Mouse (Mus musculus) 3T3-L1 (cell line): Measurements from ENCODE around the gene Ebp.

ENCODE experiments used
- DNase-seq: peaks from one replicate; pipeline ENCODE4 v3.0.0-alpha.2; 2015; ENCODE audit warnings: low read depth, low spot score

Gene Ebp

GRCm38 (mm10) chrX:8193419-8193723 is at the start of gene Ebp:
Ebp (minus strand) TSS chrX:8193512.
- DNase-seq: no peak

DNA sequence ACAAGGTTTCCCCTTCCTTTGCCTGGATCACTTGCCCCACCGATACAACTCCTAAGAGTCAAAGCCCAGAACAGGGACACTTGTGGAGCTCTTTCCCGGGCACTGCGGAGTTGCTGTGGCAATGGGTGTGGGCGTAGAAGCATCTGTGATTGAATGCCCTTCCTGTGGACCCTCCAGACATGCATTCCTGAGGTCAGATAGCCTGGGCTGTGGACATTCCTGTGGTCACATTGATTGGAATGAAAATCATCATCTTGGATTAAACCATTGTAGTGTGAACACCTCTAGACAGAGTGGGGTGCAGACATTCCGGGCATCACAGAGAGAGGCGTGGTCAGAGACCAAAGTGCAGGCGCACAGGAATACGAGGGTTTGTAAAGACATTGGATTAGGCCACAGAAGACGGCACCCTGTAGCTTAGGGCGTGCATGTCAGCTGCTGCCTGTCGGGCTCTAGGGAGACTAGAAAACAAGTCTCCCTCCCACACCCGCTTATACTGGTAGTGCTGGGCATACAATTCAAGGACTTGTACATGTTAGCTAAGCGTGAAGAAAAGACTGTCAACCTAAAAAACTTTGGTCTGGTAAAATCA is 45.6 kb upstream of the Ebp start:
- DNase-seq: peak; percentile 95

DNA sequence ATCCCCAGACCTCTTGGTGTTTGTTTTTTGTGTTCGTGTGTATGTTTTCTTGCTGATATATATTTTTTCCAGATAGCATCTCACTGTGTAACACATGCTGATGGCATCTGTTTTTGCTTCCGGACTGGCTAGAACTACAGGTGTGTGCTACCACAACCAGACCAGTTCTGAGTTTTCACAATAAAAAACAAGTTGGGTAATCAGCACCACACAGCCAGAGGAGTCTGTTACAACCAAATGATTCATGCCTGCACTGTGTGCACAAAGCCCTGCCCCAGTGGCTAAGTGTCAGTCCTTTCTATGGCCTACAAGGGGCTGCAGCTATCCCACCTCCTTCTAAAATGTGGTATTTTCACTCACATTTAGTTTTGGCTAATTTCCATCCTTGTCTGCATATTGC is 43.4 kb upstream of the Ebp start:
- peak; percentile 56 for DNase-seq

GRCm38 (mm10) chrX:8233602-8234001 is 40.3 kb upstream of the Ebp start:
- DNase-seq: no peak

- DNase-seq: peak; percentile 27
These were observed 37.0 kb upstream of the Ebp start for GRCm38 (mm10) chrX:8230272-8230671.

DNA sequence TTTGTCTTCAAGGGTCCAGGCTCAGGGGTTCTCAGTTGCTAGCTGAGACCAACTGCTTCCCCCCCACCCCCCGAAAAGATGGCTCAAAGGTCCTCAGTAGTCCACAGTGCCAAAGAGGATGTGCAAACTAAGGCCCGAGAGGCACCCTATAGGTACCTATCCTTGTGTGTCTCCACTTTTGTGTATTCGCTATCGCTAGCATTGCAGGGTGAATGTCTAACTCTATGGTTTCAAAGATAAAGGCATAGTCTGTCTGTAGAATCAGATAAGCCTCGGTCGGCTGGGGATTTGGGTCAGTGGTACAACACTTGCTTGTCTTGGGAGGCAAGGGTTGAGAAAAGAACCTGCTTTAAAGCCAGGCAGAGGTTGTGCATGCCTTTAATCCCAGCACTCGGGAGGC is 30.2 kb upstream of the Ebp start:
- DNase-seq: no peak

GRCm38 (mm10) chrX:8222678-8223421 is 29.5 kb upstream of the Ebp start:
- peak; percentile 82 for DNase-seq

- no peak for DNase-seq
These were observed 29.0 kb upstream of the Ebp start for GRCm38 (mm10) chrX:8222296-8222677.

DNA sequence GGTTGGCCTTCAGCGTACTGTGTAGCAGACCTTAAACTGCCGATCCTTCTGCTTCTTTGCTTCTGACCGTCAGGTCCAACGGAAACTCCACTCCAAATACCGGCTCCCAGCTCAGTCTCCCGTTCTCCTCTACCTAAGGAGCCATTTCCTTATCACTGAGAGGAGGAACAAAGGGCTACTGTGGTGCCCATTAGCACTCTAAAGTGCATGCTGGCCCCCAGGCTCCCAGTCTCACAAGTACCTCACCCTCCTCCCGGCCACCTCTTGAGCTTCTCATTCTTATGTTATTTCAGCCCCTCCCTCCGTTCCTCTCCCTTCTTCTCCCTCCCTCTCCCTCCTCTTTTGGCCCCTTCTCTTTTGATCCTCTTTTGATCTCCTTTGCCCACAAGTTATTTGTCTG is 26.3 kb upstream of the Ebp start:
- DNase-seq: no peak

DNA sequence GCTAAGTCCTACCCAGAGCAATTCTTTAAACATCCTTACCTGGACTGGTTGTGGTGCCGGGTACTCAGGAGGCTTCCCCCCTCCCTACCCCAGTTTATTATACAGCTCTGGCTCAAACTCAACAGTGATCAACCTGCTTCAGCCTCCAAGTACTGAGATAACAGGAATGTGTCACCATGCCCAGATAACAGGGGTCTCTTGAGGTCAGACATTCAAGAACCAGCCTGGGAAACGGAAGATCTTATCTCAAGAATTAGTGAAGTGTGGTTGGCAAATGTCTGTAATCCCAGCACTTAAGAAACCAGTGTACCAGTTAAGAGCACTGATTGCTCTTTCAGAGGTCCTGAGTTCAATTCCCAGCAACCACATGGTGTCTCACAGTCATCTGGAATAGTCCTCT is 24.8 kb upstream of the Ebp start:
- no peak for DNase-seq

DNA sequence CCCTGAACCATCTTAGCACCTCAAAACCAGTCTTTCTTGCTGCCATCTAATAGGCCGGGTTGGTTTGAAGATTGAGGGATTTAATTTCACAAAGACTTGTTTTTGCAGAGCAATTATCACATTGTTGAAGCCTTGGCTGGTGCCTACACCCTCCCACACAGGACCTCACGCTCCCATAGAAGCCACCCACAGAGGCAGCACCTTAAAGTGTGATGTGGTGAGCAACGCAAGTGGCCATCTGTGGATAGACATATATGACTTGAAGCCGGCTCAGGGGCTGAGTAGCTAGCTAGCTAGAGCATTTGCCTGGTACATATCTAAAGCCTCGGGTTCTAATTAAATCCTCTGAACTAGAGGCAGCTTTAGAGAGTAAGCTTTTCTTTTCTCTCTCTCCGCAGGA is 24.1 kb upstream of the Ebp start:
- DNase-seq: no peak

DNA sequence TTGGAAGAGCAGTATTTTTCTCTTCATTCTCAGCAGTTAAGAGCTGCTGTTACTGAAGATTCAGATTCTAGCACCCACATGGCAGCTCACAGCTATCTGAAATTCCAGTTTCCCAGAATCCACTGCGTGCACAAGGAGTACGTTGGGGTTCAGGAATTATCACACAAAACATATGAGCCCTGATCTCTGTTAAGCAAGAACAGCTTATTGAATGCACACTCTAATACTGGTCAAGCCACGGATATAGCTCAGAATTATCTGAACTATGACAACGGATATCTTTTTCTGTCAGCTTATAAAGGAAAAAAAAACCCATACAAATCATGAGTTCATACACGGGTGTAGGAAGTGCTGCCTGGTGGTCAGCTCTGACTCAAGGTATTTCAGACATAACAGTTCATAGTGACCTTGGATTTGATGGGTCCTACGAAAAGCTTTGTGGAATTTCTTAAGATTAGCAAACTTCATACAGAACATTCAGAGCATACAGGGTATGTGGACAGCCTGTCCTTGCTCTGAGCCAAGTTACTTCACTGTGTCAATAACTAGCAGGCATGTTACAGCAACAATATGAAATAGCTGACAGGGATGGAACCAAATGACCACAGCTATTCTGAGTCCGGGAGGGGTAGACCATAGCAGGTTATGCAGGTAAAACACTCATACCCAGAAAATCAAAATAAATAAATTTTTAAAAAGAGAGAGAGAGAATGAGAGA is 18.3 kb upstream of the Ebp start:
- no peak for DNase-seq

GRCm38 (mm10) chrX:8209720-8210119 is 16.4 kb upstream of the Ebp start:
- no peak for DNase-seq

- no peak for DNase-seq
These were observed 13.9 kb upstream of the Ebp start for GRCm38 (mm10) chrX:8207224-8207623.

DNA sequence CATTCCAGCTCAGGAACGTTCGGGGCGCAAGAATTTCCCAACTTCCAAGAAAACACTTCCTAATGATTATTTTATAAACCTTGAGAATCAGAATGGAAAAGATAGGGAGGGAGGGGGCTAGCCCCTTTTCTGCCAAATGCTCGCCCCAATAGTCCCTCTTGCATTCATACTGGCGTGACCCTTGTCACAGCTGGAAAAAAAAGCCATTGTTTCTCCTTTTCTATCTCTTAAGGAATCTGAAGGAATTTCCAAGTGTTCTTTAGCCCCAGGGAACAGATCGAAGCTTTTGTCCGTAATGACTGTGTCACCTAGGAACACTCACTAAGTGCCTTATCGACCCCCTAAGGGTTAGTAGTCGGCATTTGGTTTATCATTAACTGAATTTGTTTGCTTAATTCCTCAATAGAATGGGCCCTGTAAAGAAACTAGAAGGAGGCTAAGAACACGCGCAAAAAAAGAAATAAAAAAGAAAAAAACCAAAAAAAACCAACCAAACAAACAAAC is 13.4 kb upstream of the Ebp start:
- DNase-seq: no peak

- DNase-seq: peak; percentile 73
These were observed 12.8 kb upstream of the Ebp start, which contains the start of gene Porcn for GRCm38 (mm10) chrX:8206015-8206693. Porcn (minus strand) TSS chrX:8206525.

DNA sequence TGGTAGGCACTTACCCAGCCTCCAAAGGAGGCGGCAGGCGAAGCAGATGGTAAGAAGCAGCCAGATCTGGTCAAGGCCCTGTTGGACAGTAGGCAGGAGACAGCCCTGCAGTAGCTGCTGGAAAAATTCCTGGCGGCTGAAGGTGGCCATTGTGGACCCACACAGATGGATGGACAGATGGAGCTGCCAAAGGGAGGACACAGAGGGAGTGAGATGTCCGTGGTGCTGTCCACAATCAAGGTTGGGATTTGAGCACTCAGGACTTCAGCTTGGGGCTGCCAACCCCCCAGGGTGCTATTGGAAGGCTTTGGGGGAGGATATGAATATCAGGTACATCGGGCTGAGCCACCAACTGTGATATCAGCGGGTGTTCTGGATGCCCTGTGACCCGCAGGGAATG is 12.2 kb upstream of the Ebp start:
- DNase-seq: no peak

DNA sequence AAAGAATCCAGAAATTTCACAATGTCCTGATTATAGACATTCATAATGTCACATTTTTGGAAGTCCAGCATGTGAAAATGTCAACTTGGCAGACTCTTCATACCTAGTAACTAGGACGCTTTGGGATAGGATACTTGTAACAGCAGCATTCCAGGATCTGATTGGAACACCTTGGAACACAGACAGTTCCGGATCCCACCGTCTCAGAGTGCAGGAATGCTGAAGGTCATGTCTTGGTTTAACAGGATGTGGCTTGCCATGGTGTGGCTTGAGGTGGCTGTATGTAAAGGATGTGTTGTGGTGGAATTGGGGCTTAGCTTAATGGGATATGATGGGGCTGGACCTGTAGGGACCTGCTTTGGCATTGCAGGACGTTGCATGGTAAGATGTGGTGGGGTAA is 11.8 kb upstream of the Ebp start:
- no peak for DNase-seq

- no peak for DNase-seq
These were observed 10.8 kb upstream of the Ebp start for GRCm38 (mm10) chrX:8204076-8204475.

- DNase-seq: no peak
These were observed 9.8 kb upstream of the Ebp start for GRCm38 (mm10) chrX:8203105-8203504.

- DNase-seq: peak; percentile 86
These were observed 483 bp downstream of the Ebp start for GRCm38 (mm10) chrX:8192640-8193418.
